Mouse (Mus musculus): ENCODE data around the gene Gopc.

- TF ChIP-seq CTCF (IDR thresholded peaks at IDR 0.05) (no peak), POLR2A (IDR thresholded peaks at IDR 0.05; ENCODE audit: insufficient read depth, low read depth, low read length) (no peak), EP300 (IDR thresholded peaks at IDR 0.05; ENCODE audit: insufficient read depth, low read depth, low read length) (no peak)
Measured at GRCm38 (mm10) chr10:52301766-52302165, 80.2 kb downstream of the Gopc start.
